Mouse (Mus musculus) forebrain, embryonic 12.5 days (tissue): ENCODE results near the gene Sec61a1. TPM values are rescaled to one million over a fixed set of nuclear protein-coding genes. Genes with fewer than 3 reads are reported as not detected.

Source experiments
- ATAC-seq: fragments of 200-750 bp; cut with Nextera tagmentation; 2 replicates; pipeline ENCODE4 v1.8.0; 2017; ENCODE audit warnings: moderate TSS enrichment; ENCODE audit not compliant: low FRiP score
- H3K27ac ChIP-seq: fragments of 300-500 bp; sonication (generic); 2 replicates; pipeline ENCODE4 v1.5.1; 2016; ENCODE audit warnings: mild to moderate bottlenecking
- H3K27me3 ChIP-seq: fragments of 300-500 bp; sonication (generic); 2 replicates; pipeline ENCODE4 v1.6.1; 2016; ENCODE audit warnings: mild to moderate bottlenecking
- H3K36me3 ChIP-seq: fragments of 300-500 bp; sonication (generic); replicated peaks from 2 replicates; pipeline ENCODE4 v1.6.1; 2016; ENCODE audit warnings: mild to moderate bottlenecking
- H3K4me1 ChIP-seq: fragments of 300-500 bp; sonication (generic); 2 replicates; pipeline ENCODE4 v1.6.1; 2016
- H3K4me2 ChIP-seq: fragments of 300-500 bp; sonication (generic); 2 replicates; pipeline ENCODE4 v1.6.1; 2016; ENCODE audit warnings: mild to moderate bottlenecking, moderate library complexity
- H3K4me3 ChIP-seq: fragments of 300-500 bp; sonication (generic); replicated peaks from 2 replicates; pipeline ENCODE4 v1.5.1; 2016; ENCODE audit warnings: mild to moderate bottlenecking
- H3K9ac ChIP-seq: fragments of 300-500 bp; sonication (generic); 2 replicates; pipeline ENCODE4 v1.6.1; 2016; ENCODE audit warnings: mild to moderate bottlenecking
- H3K9me3 ChIP-seq: fragments of 300-500 bp; sonication (generic); 2 replicates; pipeline ENCODE4 v1.6.1; 2016
- WGBS: fragments of 180-500 bp; shearing (Covaris S2); methylation state at CpG from one replicate; pipeline ENCODE4 v1.1.7; 2016; 5-methylcytosine and 5-hydroxymethylcytosine counted together
- polyA plus RNA-seq: library from polyadenylated mRNA; unstranded; fragments of >200 nt; fragmentation: Nextera tagmentation; extraction: Ambion mirVana; gene quantifications from 2 replicates; pipeline ENCODE4 v1.2.1, GENCODE M21; 2016

Sec61a1 gene
- polyA plus RNA-seq, 1 experiment from 2014 or later: 185 TPM

- no peaks in the 10 kb centered on the region for H3K9me3 ChIP-seq
- no peak overlapping the region for H3K4me2 ChIP-seq
- ATAC-seq: no peak
These were observed 34.8 kb downstream of the Sec61a1 start for GRCm38 (mm10) chr6:88483913-88484312.

GRCm38 (mm10) chr6:88483111-88483510 is 35.6 kb downstream of the Sec61a1 start:
- Histone ChIP-seq H3K36me3 (peaks cover 96% of the 10 kb centered on the region), H3K9me3 (no peaks in the 10 kb centered on the region), H3K4me2 (no peak overlapping the region), H3K4me1 (no peaks in the 10 kb centered on the region), H3K9ac (no peak overlapping the region), H3K27me3 (no peaks in the 10 kb centered on the region), H3K27ac (no peak overlapping the region), H3K4me3 (no peak overlapping the region)
- 73% methylated on average over 7 of the region's 7 CpGs for WGBS
- ATAC-seq: no peak

More at GRCm38 (mm10) chr6:88483913-88484312, 34.8 kb downstream of the Sec61a1 start:
- no peaks in the 10 kb centered on the region for H3K27me3 ChIP-seq
- no peak overlapping the region for H3K9ac ChIP-seq
- peaks cover 96% of the 10 kb centered on the region for H3K36me3 ChIP-seq
- H3K4me1 ChIP-seq: no peaks in the 10 kb centered on the region
- H3K4me3 ChIP-seq: no peak overlapping the region
- H3K27ac ChIP-seq: no peak overlapping the region

GRCm38 (mm10) chr6:88480421-88480820 is 38.3 kb downstream of the Sec61a1 start:
- 70% methylated on average over 6 of the region's 6 CpGs for WGBS
- H3K4me1 ChIP-seq: no peaks in the 10 kb centered on the region

GRCm38 (mm10) chr6:88469878-88470277 is 48.8 kb downstream of the Sec61a1 start:
- H3K36me3 ChIP-seq: peaks cover 70% of the 10 kb centered on the region
- H3K27me3 ChIP-seq: no peaks in the 10 kb centered on the region
- H3K27ac ChIP-seq: no peak overlapping the region

More at GRCm38 (mm10) chr6:88480421-88480820, 38.3 kb downstream of the Sec61a1 start:
- no peak overlapping the region for H3K4me3 ChIP-seq
- no peak for ATAC-seq
- peaks cover 91% of the 10 kb centered on the region for H3K36me3 ChIP-seq
- H3K27me3 ChIP-seq: no peaks in the 10 kb centered on the region
- no peaks in the 10 kb centered on the region for H3K9me3 ChIP-seq
- H3K4me2 ChIP-seq: no peak overlapping the region
- H3K9ac ChIP-seq: no peak overlapping the region
- H3K27ac ChIP-seq: no peak overlapping the region

GRCm38 (mm10) chr6:88465181-88465920 is 53.4 kb downstream of the Sec61a1 start, which contains the start of gene Ruvbl1:
TSS of gene Ruvbl1 (plus strand) at chr6:88465409.
- Histone ChIP-seq H3K27ac (no peak within 1 kb of the TSS), H3K9ac (peak within 1 kb of the TSS; percentile 76), H3K4me1 (peaks cover 15% of the 10 kb centered on the region), H3K9me3 (no peaks in the 10 kb centered on the region), H3K27me3 (no peaks in the 10 kb centered on the region), H3K4me3 (peak within 1 kb of the TSS; percentile 69), H3K4me2 (peak within 1 kb of the TSS; percentile 81), H3K36me3 (peaks cover 28% of the 10 kb centered on the region)
- ATAC-seq: peak; percentile 100
- WGBS: under 1% methylated on average over 42 of the region's 42 CpGs

More at GRCm38 (mm10) chr6:88469878-88470277, 48.8 kb downstream of the Sec61a1 start:
- Histone ChIP-seq H3K9ac (no peak overlapping the region), H3K9me3 (no peaks in the 10 kb centered on the region), H3K4me2 (no peak overlapping the region), H3K4me3 (no peak overlapping the region), H3K4me1 (peaks cover 15% of the 10 kb centered on the region)
- WGBS: 72% methylated on average over 6 of the region's 6 CpGs
- no peak for ATAC-seq

GRCm38 (mm10) chr6:88454545-88454944 is 64.2 kb downstream of the Sec61a1 start:
- Histone ChIP-seq H3K27ac (no peak overlapping the region), H3K27me3 (peaks cover 36% of the 10 kb centered on the region), H3K9ac (no peak overlapping the region), H3K4me3 (no peak overlapping the region), H3K9me3 (no peaks in the 10 kb centered on the region), H3K4me2 (no peak overlapping the region), H3K4me1 (no peaks in the 10 kb centered on the region), H3K36me3 (no peaks in the 10 kb centered on the region)
- no peak for ATAC-seq
- WGBS: 78% methylated on average over 2 of the region's 2 CpGs

Other genes with a start within 250 kb of the Sec61a1 start
- gene Eefsec, start 72.4 kb downstream of the Sec61a1 start, polyA plus RNA-seq: 33.7 and 34.7 TPM in 2 replicates
- 138 TPM in 2 replicates for gene Ruvbl1, start 53.5 kb downstream of the Sec61a1 start, polyA plus RNA-seq
- gene Kbtbd12, start 119.0 kb upstream of the Sec61a1 start, polyA plus RNA-seq: 0.15 and 0.21 TPM in 2 replicates
- gene Mgll, start 205.5 kb upstream of the Sec61a1 start, polyA plus RNA-seq: 3.5 and 5.5 TPM in 2 replicates